Mouse (Mus musculus) limb, embryonic 12.5 days (tissue): ENCODE measurements around the gene Ctdspl. TPM values are rescaled to one million over a fixed set of nuclear protein-coding genes. Genes with fewer than 3 reads are reported as not detected.

Source experiments
- ATAC-seq: fragments of 200-750 bp; cut with Nextera tagmentation; 2 replicates; pipeline ENCODE4 v1.8.0; 2017; ENCODE audit warnings: low read depth, moderate TSS enrichment; ENCODE audit not compliant: insufficient number of reproducible peaks, insufficient read depth, low FRiP score, low TSS enrichment
- H3K27ac ChIP-seq: fragments of 300-500 bp; sonication (generic); 2 replicates; pipeline ENCODE4 v1.5.1; 2016; ENCODE audit warnings: mild to moderate bottlenecking, moderate library complexity
- H3K27me3 ChIP-seq: fragments of 300-500 bp; sonication (generic); 2 replicates; pipeline ENCODE4 v1.6.1; 2016; ENCODE audit warnings: mild to moderate bottlenecking, moderate library complexity
- H3K36me3 ChIP-seq: fragments of 300-500 bp; sonication (generic); 2 replicates; pipeline ENCODE4 v1.6.1; 2016; ENCODE audit warnings: mild to moderate bottlenecking, moderate library complexity
- H3K4me1 ChIP-seq: fragments of 300-500 bp; sonication (generic); replicated peaks from 2 replicates; pipeline ENCODE4 v1.6.1; 2016
- H3K4me2 ChIP-seq: fragments of 300-500 bp; sonication (generic); 2 replicates; pipeline ENCODE4 v1.6.1; 2016; ENCODE audit warnings: mild to moderate bottlenecking, moderate library complexity
- H3K4me3 ChIP-seq: fragments of 300-500 bp; sonication (generic); replicated peaks from 2 replicates; pipeline ENCODE4 v1.5.1; 2016; ENCODE audit warnings: mild to moderate bottlenecking
- H3K9ac ChIP-seq: fragments of 300-500 bp; sonication (generic); replicated peaks from 2 replicates; pipeline ENCODE4 v1.6.1; 2016; ENCODE audit warnings: mild to moderate bottlenecking, moderate library complexity
- H3K9me3 ChIP-seq: fragments of 300-500 bp; sonication (generic); 2 replicates; pipeline ENCODE4 v1.6.1; 2016; ENCODE audit warnings: mild to moderate bottlenecking, moderate library complexity
- WGBS: fragments of 180-500 bp; shearing (Covaris S2); methylation state at CpG from one replicate; pipeline ENCODE4 v1.1.7; 2016; 5-methylcytosine and 5-hydroxymethylcytosine counted together
- polyA plus RNA-seq: library from polyadenylated mRNA; unstranded; fragments of >200 nt; fragmentation: Nextera tagmentation; extraction: Ambion mirVana; gene quantifications from 2 replicates; pipeline ENCODE4 v1.2.1, GENCODE M21; 2016

Ctdspl gene
- polyA plus RNA-seq, 1 experiment from 2014 or later = 19.2 TPM

DNA sequence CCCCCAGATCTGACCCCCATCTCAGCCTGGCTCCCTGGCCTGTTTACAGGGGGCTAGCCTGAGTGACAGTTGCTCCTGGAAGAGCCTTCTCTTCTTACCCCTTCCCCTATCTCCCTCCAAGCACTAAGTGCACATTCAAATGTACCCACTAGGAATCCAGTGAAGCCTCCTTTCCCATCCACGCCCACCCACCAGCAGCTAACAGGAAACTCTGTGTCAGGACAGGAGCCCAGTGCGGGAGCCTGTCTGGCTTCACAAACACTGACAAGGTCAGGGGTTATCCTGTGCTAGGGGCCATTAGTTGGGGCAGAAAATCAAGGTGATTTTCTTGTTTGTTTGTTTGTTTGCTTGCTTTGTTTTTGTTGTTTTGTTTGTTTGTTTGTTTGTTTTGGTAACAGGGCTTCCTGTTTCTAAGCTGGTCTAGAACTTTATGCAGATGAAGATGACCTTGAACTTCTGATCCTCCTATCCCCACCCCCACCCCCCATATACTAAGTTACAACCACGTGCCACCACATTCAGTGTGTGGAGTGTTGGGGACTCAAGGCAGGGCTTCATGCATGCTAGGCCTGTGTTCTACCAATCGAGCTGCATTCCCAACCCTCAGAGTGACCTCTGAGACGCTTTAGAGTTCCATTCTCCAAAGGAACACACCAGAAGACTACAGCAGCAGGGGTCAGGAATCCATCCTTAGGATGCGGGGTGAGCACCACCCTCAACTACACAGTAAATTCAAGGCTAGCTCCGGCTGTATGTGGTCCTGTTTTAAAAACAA, 156.6 kb downstream of the Ctdspl start:
- Histone ChIP-seq H3K36me3 (peaks cover 37% of the 10 kb centered on the region), H3K4me1 (peaks cover 26% of the 10 kb centered on the region), H3K27me3 (no peaks in the 10 kb centered on the region), H3K9ac (peak overlapping the region; percentile 44; the same call in 1 of the 2 replicates), H3K4me3 (no peak overlapping the region), H3K4me2 (no peak overlapping the region), H3K27ac (peak overlapping the region; percentile 54; the same call in 1 of the 2 replicates), H3K9me3 (no peaks in the 10 kb centered on the region)
- ATAC-seq = no peak
- 63% methylated on average over 7 of the region's 7 CpGs for WGBS

DNA sequence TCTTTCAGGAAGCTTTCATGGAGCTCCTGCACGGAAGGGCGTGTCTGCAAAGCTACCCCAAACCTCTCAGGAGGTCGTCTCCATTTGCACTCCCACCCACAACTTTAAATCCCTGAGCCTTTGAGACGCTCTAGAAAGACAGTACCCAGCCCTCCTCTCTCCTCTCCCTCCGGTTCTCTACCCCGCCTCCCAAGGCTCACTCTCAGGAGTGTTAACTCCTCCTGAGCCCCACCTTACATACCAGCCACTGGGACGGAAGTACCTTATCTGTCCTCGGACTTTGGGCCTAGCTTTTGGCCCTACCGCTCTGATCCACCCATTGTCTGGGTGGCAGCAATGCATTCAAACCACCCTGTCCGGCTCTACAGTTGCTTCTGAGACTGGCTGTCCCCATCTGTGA, 157.7 kb downstream of the Ctdspl start:
- Histone ChIP-seq H3K36me3 (peaks cover 27% of the 10 kb centered on the region; the same call in 1 of the 2 replicates), H3K9me3 (no peaks in the 10 kb centered on the region), H3K4me3 (no peak overlapping the region), H3K27me3 (no peaks in the 10 kb centered on the region), H3K9ac (no peak overlapping the region), H3K4me2 (no peak overlapping the region), H3K27ac (no peak overlapping the region), H3K4me1 (peaks cover 36% of the 10 kb centered on the region)
- 76% methylated on average over 10 of the region's 10 CpGs for WGBS
- no peak for ATAC-seq

DNA sequence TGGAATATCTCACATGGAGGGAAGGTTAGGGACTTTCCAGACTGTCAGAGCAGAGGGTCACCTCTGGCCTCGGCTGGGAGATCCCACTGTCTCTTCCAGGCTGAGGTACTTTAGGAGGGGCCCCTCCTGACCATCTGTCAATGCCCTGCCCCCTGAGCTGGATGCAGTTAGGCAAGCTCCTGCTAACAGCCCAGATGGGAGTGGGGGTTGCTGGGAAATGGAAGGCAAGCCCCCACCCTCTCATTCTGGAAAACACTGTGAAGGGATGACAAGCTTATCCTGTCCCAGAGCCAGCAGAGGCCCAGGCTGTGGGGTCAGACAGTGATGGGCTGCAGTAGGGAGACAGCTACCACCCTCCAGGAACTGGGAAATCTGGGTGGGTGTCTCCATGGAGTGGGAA, 160.2 kb downstream of the Ctdspl start:
- peaks cover 3% of the 10 kb centered on the region for H3K27me3 ChIP-seq
- no peaks in the 10 kb centered on the region for H3K9me3 ChIP-seq
- WGBS = 16% methylated on average over 1 of the region's 1 CpGs
- no peak overlapping the region for H3K27ac ChIP-seq
- no peak for ATAC-seq
- H3K4me2 ChIP-seq = no peak overlapping the region
- no peak overlapping the region for H3K4me3 ChIP-seq
- peaks cover 10% of the 10 kb centered on the region; the same call in 1 of the 2 replicates for H3K36me3 ChIP-seq
- no peak overlapping the region for H3K9ac ChIP-seq
- H3K4me1 ChIP-seq = peaks cover 42% of the 10 kb centered on the region

DNA sequence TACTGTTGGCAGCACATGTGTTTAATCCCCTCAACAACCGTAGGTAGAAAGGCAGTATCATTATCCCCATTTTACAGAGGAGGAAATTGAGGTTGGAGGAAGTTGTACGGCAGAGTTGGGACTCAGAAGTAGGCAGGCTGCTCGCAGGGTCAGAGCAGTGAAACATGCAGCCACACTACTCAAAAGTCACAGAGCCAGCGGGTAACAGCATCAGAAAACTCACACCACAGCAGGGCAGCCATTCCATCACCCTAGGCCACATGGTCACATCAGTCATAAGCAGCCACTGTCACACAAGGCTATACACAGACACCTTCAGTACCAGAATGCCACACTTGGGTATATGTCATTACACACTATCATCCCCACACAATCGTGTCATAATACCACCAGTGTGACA, 161.1 kb downstream of the Ctdspl start:
- H3K9ac ChIP-seq = no peak overlapping the region
- peaks cover 10% of the 10 kb centered on the region; the same call in 1 of the 2 replicates for H3K36me3 ChIP-seq
- peaks cover 42% of the 10 kb centered on the region for H3K4me1 ChIP-seq
- peaks cover 11% of the 10 kb centered on the region for H3K27me3 ChIP-seq
- peak overlapping the region; percentile 41; the same call in 1 of the 2 replicates for H3K4me3 ChIP-seq
- H3K9me3 ChIP-seq = no peaks in the 10 kb centered on the region
- ATAC-seq = no peak
- 85% methylated on average over 5 of the region's 5 CpGs for WGBS
- 0 out of 2 replicates have a peak overlapping the region, but pooled peaks have one; percentile 61 for H3K4me2 ChIP-seq
- no peak overlapping the region for H3K27ac ChIP-seq

DNA sequence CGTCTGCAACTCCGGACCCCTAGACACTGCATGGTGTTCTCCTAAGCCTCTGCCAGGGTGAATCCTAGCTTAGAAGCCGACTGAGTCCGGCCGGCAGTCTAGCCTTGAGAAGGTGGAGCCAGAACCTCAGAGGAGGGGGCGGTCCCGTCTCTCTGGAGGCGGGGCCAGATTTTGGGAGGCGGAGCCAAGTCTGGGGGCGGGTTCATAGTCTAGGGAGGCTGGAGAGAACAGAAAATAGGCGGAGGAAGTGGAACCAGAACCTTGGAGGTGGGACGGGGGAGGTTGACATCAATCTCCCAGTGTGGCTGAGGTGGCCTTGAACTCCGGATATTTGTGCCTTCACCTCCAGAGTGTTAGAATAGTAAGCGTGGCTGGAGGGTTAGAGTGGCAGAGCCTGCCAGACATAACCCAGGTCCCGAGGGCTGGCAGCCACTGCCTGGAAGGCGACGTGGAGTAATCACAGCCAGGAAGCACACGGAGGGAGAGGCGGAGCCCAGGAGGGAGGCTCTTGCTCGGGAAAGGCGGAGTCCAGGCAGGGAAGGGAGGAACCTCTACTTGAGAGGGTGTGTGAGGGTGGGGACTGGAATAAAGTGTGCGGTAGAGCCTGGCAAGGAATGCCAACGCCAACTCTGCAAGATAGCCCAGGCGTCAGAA, 162.0 kb downstream of the Ctdspl start:
- H3K4me3 ChIP-seq = peak overlapping the region; percentile 41
- ATAC-seq = peak; percentile 70
- peak overlapping the region; percentile 76 for H3K27ac ChIP-seq
- H3K9ac ChIP-seq = peak overlapping the region; percentile 1; the same call in 1 of the 2 replicates
- WGBS = 2% methylated on average over 24 of the region's 24 CpGs
- H3K4me1 ChIP-seq = peaks cover 40% of the 10 kb centered on the region
- peak overlapping the region; percentile 61 for H3K4me2 ChIP-seq
- H3K36me3 ChIP-seq = peaks cover 10% of the 10 kb centered on the region; the same call in 1 of the 2 replicates
- H3K27me3 ChIP-seq = peaks cover 16% of the 10 kb centered on the region
- H3K9me3 ChIP-seq = no peaks in the 10 kb centered on the region

DNA sequence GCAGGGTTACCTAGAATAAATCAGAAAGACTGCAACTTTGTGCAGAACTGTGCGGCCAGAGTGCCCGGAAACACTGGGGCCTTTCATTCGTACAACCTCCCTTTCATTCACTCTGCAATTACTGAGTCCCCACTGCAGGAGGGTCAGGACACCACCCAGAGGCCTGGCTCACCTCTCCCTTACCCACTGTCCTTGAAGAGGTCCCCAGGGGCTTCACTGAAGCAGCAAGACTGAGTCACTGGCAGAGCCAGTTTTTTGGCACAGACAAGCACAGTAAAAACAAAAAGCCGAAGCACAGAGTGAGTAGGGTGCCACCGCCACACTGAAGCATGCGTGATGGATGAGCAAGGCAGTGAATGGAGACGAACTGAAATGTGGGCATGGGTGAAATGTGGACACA, 163.2 kb downstream of the Ctdspl start:
- Histone ChIP-seq H3K9me3 (no peaks in the 10 kb centered on the region), H3K4me2 (0 out of 2 replicates have a peak overlapping the region, but pooled peaks have one; percentile 23), H3K4me1 (peaks cover 47% of the 10 kb centered on the region), H3K4me3 (no peak overlapping the region), H3K9ac (no peak overlapping the region), H3K27ac (peak overlapping the region; percentile 53; the same call in 1 of the 2 replicates), H3K27me3 (peaks cover 23% of the 10 kb centered on the region), H3K36me3 (0 out of 2 replicates have a peak, but pooled peaks cover under 1% of the 10 kb centered on the region)
- no peak for ATAC-seq
- WGBS = 65% methylated on average over 7 of the region's 7 CpGs

DNA sequence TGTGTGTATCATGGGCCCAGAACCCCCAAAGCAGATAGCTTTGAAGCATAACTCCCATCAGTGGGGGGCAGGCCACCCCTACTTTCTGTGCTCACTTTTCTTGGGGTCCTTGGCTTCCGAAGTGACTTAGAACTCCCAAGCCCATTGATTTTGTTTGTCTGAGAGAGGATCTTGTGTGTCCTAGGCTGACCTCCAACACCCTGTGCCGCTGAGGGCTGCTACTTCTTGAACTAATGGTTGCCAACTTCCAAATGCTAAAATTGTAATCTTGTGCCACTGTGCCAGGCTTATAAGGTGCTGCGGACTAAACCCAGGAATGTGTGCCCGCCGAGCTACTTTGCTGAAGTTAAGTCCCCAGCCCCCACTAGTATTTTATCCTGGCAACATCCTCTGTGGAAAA, 164.2 kb downstream of the Ctdspl start:
- no peak for ATAC-seq
- Histone ChIP-seq H3K9ac (no peak overlapping the region), H3K27me3 (peaks cover 32% of the 10 kb centered on the region)

DNA sequence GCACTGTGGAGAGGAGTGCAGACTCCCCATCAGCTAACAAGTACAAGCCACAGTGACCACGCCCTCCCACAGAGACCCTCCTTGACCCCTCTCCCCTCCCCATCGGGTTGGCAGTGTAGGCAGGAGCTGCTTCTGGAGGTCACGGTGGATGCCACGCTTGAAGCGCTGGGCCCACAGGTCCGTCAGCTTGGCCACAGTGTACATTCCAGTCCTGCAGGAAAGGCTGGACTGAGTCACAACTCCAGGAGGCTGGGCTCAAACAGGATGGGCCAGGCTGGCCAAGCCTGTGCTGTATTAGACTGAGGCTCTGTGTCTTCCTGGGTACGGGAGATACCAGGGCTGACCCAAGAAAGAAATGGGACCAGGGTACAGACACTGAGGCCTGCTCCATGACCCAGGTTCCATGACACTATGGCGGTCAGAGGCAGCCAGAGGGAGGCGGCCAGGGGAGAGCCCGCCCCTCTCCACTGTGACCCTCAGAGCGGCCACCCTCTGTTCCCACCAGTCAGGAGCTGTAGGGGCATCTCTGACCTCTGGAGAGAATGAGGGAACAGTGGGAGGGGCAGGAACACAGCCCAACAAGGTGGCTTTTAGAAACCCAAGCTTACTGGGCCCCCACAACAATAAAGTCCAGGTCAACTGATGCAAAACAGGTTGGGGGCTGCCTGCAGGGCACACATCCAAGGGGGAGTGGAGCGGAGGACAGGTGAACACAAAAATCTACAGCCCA, 165.5 kb downstream of the Ctdspl start:
- H3K27me3 ChIP-seq = peaks cover 32% of the 10 kb centered on the region
- H3K4me1 ChIP-seq = peaks cover 61% of the 10 kb centered on the region
- 69% methylated on average over 12 of the region's 12 CpGs for WGBS

More for the DNA sequence above, 164.2 kb downstream of the Ctdspl start:
- Histone ChIP-seq H3K4me1 (peaks cover 51% of the 10 kb centered on the region), H3K36me3 (no peaks in the 10 kb centered on the region), H3K4me3 (no peak overlapping the region), H3K27ac (no peak overlapping the region), H3K4me2 (no peak overlapping the region), H3K9me3 (no peaks in the 10 kb centered on the region)
- WGBS = 93% methylated on average over 5 of the region's 5 CpGs

DNA sequence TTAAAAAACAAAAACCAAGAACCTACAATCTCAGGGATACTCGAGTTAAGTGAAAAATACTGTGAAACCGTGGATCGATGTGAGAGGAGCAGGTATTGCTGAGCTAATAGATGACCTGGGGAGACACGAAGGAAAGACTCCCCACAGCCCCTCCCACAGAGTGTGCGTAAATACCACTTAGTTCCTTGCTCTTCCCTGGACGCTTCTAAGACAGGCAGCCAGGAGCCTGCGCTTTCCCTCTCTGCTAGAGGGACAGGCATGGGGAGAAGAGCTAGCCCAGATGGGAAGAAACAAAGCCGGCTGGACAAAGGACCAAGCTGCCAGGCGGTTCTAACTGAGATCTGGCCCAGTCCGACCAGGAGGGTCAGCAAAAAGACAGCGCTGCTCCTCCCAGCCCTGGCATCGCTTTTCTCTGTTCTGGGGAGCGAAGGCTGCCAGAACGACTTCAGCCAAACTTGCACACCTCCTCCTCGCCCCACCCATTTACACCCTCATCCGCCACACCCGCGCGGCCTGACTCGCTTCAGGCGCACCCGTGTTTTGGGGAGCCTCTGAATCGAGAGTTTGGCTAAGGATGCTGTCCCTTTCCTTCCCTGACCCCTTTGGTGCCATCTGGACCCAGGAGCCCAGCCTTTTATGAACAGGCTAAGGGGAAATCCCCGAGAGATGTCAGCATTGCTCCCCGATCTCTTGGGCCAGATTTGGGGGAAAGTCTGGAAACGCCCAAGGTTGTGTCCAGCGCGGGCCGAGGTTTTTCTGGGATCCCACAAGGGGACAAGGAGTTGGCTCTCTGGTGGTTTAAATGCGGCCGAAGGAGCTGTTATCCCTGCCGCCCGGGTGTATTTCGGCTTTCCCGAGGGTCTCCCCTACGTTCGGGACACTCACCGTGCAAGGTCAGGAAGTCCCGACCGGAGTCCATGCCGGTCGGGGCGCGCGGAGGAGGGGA, 166.5 kb downstream of the Ctdspl start:
- WGBS = 4% methylated on average over 45 of the region's 45 CpGs
- no peak for ATAC-seq
- no peaks in the 10 kb centered on the region for H3K9me3 ChIP-seq
- H3K4me2 ChIP-seq = peak overlapping the region; percentile 72
- peaks cover 58% of the 10 kb centered on the region for H3K4me1 ChIP-seq
- no peak overlapping the region for H3K27ac ChIP-seq
- H3K27me3 ChIP-seq = peaks cover 32% of the 10 kb centered on the region
- peak overlapping the region; percentile 61 for H3K9ac ChIP-seq
- peak overlapping the region; percentile 47 for H3K4me3 ChIP-seq
- no peaks in the 10 kb centered on the region for H3K36me3 ChIP-seq

More for the DNA sequence above, 165.5 kb downstream of the Ctdspl start:
- Histone ChIP-seq H3K36me3 (no peaks in the 10 kb centered on the region), H3K27ac (no peak overlapping the region), H3K9ac (no peak overlapping the region; the same call in 1 of the 2 replicates), H3K9me3 (no peaks in the 10 kb centered on the region), H3K4me2 (peak overlapping the region; percentile 72), H3K4me3 (peak overlapping the region; percentile 47)
- peak; percentile 12; the same call in 1 of the 2 replicates for ATAC-seq
